Mouse (Mus musculus): ENCODE measurements around the gene Scgn. TPM values are rescaled to one million over a fixed set of nuclear protein-coding genes. Genes with fewer than 3 reads are reported as not detected.

Scgn gene
- total RNA-seq (2017) = not detected in 2 replicates

DNA sequence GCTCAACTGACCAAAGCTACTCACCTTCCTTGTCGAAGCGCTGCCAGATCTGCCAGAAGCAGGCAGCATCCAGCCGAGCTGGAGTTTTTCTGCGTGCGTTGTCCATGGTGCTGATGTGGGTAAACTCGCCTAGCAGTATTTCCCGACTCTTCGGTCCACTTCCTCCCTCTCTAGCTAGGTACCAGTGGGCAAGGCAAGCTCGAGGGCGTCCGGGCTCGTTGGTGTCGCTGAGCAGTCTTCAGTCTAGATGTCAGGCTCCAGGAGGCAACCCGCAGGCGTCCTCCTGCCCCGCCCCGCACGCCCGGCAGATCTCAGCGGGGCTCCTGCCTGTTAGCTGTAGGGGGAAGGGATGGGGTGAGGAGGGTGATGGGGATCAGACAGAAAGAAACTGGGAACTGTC lies at the start of gene Scgn:
Gene Scgn, minus strand, starts transcription at position 287 of the 400 bp plus-strand sequence.
- ATAC-seq (replicated peaks; ENCODE audit: low read depth, poor library complexity, severe bottlenecking) = peak; percentile 87

DNA sequence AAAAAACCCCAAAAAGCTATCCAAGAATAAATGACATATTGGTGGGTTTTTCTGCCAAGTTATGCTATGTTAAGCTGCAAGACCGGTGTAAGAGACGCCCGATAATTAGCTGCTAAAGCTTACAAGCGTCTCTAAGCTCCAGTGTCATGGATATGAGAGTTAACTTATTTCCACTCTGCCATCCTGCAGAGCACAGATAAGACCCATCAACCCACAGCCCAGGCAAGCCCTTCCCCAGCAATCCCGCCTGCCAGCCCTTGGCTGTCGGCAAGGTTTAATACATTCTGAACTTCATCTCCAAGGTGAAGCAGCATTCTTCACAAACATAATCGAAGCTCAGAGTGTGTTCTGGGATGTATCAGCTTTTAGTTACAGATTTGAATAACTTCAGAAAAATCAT lies 49.2 kb upstream of the Scgn start:
- peak; percentile 77 for ATAC-seq (replicated peaks; ENCODE audit: low read depth, poor library complexity, severe bottlenecking)

DNA sequence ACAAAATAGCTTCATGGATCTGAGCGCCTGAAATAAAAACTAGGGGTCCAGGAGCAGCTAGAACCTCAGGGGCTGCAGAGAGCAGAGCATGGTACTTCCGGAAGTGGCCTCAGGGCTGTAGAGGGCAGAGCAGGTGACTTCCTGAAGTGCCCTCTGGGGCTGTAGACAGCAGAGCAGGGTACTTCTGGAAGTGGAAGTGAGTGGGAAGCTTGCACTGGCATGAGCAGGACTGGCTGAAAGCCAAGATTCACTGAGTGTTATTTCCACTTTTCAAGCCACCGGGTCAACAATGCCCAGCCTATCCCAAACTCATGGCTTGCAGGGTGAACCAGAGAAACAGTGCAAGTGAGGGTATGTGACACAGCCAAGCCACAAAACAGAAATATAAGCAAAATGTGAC lies 46.5 kb upstream of the Scgn start:
- ATAC-seq (replicated peaks; ENCODE audit: low read depth, poor library complexity, severe bottlenecking) = no peak

DNA sequence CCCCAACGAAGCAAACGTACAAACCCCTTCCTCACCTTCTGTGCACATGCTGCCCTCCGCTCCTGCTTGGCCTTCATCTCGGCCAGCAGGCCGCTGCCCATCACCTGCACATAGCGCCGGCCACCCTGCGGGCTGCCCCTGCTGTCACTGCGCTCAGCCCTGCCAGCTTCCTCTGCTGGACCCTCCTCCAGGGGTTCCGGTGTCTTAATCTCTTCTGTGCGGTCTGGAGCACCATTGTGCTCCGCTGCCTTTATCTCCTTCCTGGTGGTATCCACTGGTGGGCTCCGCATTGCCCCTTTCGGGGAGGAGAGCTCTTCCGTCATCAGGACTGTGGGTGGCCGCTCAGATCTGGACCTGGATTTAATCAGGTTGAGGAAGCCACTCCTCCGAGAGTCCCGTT lies 45.1 kb upstream of the Scgn start:
- peak; percentile 67 for ATAC-seq (replicated peaks; ENCODE audit: low read depth, poor library complexity, severe bottlenecking)

GRCm38 (mm10) chr13:24027191-24028170 lies 36.5 kb upstream of the Scgn start:
- ATAC-seq (replicated peaks; ENCODE audit: low read depth, poor library complexity, severe bottlenecking) = peak; percentile 66

DNA sequence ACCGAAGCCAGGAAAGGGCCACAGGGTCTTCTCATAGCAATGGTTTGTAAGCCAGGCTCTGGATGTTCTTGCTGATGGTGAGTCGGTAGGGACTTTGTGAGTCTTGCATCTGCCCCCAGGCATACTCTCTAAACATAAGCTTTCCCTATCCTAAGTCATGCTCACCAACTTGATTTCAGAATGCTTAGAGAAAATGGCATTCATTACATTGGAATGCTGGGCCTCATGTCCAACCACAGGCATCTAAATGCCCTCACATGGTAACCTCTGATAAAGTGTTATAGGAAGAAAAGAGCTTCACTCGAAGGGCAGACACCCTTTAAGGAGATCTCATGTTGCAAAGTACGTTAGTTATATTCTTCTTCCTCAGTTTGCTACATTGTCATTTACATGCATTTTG lies 27.5 kb upstream of the Scgn start:
- ATAC-seq (replicated peaks; ENCODE audit: low read depth, poor library complexity, severe bottlenecking) = no peak

DNA sequence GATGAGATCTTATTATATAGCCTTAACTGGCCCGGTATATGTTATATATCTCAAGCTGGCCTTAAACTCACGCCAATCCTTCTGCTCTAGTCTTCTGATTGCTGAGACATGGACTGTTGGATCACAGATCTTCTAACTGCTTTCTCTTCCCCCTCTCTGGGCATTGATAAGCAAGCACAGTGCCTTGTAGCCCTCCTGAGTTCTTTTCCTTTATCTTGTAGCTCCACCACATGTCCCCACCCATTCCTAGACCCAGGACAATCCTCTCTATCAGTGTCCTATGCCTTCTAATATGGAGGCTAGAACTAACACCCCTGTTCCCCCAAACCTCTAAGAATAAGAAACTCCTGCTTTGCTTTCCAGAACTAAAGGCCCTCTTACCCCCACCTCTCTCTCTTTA lies 14.5 kb upstream of the Scgn start:
- ATAC-seq (replicated peaks; ENCODE audit: low read depth, poor library complexity, severe bottlenecking) = no peak

GRCm38 (mm10) chr13:24001797-24002196 lies 10.8 kb upstream of the Scgn start:
- ATAC-seq (replicated peaks; ENCODE audit: low read depth, poor library complexity, severe bottlenecking) = no peak

- no peak for ATAC-seq (replicated peaks; ENCODE audit: low read depth, poor library complexity, severe bottlenecking)
Measured at GRCm38 (mm10) chr13:24001081-24001480, 10.1 kb upstream of the Scgn start.

DNA sequence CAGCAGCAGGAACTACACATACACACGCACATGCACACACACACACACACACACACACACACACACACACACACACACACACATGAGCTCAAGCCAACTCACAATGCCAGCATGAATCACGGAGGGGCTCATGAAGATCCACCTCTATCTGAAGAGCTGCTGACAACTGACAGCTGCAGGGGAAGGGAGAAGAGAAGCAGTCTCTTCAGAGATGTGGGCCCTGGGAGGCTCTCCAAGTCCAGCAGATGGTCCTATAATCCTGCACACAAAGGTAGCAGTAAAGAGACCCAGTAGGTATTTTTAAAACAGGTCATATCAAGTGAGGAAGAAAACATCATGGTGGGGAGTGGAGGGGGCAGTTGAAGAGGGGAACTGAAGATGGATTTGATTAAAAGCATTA lies 7.8 kb upstream of the Scgn start:
- ATAC-seq (replicated peaks; ENCODE audit: low read depth, poor library complexity, severe bottlenecking) = no peak

DNA sequence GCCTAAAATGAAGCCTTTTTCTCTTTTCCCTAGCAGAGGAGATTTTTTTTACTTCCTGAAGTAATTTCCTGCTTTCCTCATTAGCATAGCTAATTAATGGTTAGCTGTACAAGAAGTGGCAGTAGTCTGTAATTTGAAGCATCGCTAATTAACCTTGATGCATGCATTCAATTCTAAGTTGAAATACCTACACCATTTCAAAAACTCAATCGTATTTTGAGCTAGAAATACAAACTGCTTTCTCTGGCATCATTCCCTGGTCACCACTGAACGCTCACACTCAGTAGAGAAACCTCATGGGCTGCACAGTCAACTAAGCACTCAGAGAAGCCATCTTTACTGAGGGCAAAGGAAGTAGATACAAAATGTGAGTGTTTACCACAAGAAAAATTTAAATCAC lies 3.7 kb upstream of the Scgn start:
- ATAC-seq (replicated peaks; ENCODE audit: low read depth, poor library complexity, severe bottlenecking) = no peak

GRCm38 (mm10) chr13:23994024-23994423 lies 3.0 kb upstream of the Scgn start:
- no peak for ATAC-seq (replicated peaks; ENCODE audit: low read depth, poor library complexity, severe bottlenecking)

DNA sequence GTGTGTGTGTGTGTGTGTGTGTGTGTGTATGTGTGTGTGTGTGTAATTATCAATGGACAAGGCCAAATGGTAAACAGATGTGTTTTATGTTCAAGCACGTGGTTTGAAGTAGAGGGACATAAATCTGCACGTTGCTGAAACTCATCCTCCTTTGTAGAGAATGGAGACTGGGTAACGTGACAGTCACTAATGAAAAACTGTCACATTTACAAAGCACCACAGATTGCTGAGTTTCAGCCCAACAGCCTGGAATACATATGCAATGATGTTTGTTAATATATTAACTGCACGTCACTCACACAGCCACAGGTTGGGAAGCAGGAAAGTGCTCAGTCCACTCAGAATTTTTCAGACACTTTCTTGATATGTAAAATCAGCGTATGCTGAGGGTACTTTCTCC lies 563 bp downstream of the Scgn start:
- no peak for ATAC-seq (replicated peaks; ENCODE audit: low read depth, poor library complexity, severe bottlenecking)

- no peak for ATAC-seq (replicated peaks; ENCODE audit: low read depth, poor library complexity, severe bottlenecking)
Measured at GRCm38 (mm10) chr13:23985130-23985529, 5.9 kb downstream of the Scgn start.

DNA sequence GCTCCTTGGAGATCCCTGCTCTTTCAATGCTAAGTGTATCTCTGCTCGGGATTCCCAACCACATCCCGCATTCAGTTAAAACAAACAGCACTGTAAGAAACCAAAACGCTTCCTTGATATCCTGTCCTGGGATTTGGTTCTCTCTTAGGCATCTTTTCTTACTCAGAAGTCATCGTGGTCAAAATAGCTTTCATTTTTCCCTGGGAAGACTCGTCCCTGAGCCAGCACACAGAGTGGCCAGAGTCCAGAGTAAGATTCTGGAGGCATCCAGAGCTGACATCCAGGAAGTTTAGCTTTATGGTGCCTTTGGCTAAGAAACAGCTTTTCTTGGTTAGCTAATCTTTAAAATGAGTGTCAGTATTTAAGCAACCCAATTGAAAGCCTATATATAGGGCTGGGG lies 18.7 kb downstream of the Scgn start:
- no peak for ATAC-seq (replicated peaks; ENCODE audit: low read depth, poor library complexity, severe bottlenecking)

- no peak for ATAC-seq (replicated peaks; ENCODE audit: low read depth, poor library complexity, severe bottlenecking)
Measured at GRCm38 (mm10) chr13:23971870-23972269, 19.1 kb downstream of the Scgn start.

GRCm38 (mm10) chr13:23964909-23965308 lies 26.1 kb downstream of the Scgn start:
- ATAC-seq (replicated peaks; ENCODE audit: low read depth, poor library complexity, severe bottlenecking) = no peak

GRCm38 (mm10) chr13:23959776-23960175 lies 31.2 kb downstream of the Scgn start:
- ATAC-seq (replicated peaks; ENCODE audit: low read depth, poor library complexity, severe bottlenecking) = no peak

DNA sequence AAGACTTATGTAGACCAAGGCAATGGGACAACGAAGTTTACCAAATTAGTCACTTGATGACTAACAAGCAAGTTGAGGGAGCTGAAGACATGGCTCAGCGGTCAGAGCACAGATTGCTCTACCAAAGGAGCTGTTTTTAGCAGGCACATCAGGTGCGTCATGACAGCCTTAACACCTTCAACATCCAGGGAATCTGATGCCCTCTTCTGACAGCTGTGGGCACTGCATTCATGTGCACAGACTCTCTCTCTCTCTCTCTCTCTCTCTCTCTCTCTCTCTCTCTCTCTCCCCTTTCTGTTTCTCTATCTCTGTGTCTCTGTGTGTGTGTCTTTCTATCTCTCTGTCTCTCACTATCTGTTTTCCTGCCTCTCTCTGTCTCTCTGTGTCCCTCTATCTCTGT lies 40.1 kb downstream of the Scgn start:
- ATAC-seq (replicated peaks; ENCODE audit: low read depth, poor library complexity, severe bottlenecking) = 0 out of 2 replicates have a peak, but pooled peaks have one; percentile 39

GRCm38 (mm10) chr13:23949484-23950246 lies 41.3 kb downstream of the Scgn start:
- no peak for ATAC-seq (replicated peaks; ENCODE audit: low read depth, poor library complexity, severe bottlenecking)

GRCm38 (mm10) chr13:23946254-23946653 lies 44.8 kb downstream of the Scgn start:
- no peak for ATAC-seq (replicated peaks; ENCODE audit: low read depth, poor library complexity, severe bottlenecking)
